Mouse (Mus musculus): ENCODE results near the gene Egfem1. TPM values are rescaled to one million over a fixed set of nuclear protein-coding genes. Genes with fewer than 3 reads are reported as not detected.

Egfem1 gene
- under 1 TPM in 1 of 2 experiments, not detected in 1; 0.08 TPM for total RNA-seq (2021)
- long read RNA-seq, experiment 1: 0 reads
- long read RNA-seq, experiment 2: 0 reads

DNA sequence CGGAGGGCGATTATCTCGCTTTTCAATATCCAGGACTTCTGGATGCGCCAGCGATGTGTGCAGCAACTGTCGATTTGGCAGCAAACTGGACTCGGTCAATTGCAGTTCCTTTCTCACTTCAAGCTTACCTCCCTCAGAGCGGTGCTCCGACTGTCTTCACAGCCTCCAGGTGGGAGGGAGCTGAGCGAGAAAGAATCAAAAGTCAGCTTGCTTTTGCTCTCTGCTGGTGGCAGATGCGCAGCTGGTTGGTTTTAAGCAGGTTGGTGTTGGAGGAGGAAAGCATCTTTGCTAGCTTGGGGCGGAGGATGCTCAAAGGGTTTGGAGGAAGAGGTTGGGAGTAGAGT is at the start of gene Egfem1:
TSS of gene Egfem1 (plus strand) at position 72 of the 344 bp plus-strand sequence.
- DNase-seq: no peak

DNA sequence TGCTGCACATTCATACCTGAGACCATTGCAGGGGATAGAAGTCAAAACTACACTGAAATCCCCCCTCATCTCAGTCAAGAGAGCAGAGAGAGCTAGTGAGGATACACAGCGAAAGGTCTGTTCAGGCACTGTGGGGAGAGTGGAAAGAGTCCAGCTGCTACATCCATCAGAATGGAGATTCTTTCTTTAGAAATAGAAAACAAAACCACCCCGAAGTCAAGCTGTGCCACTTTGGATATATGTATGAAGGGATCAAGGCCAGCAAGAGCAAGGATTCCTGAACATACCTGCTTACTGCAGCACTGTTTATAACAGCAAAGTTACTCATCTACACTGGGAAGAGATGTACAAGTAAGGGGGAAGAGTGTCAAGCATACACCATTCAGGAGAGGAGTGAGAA is 48.7 kb upstream of the Egfem1 start:
- intact Hi-C loops (cut with DNase I): no loop called here
- TF ChIP-seq CTCF (IDR thresholded peaks at IDR 0.05): no peak
- Histone ChIP-seq H3K27ac (no peak overlapping the region), H3K4me3 (no peak overlapping the region)
- DNase-seq: no peak

More for the DNA sequence above, at the start of gene Egfem1:
- no peak within 1 kb of the TSS for H3K27ac ChIP-seq
- H3K4me3 ChIP-seq: peak within 1 kb of the TSS; percentile 67
- intact Hi-C loops (cut with DNase I): no loop called here
- TF ChIP-seq CTCF (IDR thresholded peaks at IDR 0.05): no peak

DNA sequence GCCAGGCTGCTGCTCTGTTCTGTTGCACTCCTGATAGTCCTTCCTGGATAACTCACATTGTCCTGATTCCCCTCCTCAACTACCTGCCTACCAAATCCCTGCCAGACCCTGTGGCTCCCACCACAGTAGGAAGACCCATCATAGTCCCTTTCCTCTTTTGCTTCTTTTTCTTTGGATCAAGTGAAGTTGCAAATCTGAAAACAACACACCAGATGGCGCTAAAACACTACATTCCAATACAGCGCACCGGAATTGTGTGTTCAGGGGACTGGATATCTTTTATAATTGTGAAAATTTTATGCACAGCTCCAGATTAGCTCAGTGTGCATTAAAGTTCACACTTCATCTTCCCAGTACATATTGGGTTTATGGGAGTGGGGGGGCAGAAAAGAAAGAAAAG is 45.7 kb upstream of the Egfem1 start:
- no peak for DNase-seq

DNA sequence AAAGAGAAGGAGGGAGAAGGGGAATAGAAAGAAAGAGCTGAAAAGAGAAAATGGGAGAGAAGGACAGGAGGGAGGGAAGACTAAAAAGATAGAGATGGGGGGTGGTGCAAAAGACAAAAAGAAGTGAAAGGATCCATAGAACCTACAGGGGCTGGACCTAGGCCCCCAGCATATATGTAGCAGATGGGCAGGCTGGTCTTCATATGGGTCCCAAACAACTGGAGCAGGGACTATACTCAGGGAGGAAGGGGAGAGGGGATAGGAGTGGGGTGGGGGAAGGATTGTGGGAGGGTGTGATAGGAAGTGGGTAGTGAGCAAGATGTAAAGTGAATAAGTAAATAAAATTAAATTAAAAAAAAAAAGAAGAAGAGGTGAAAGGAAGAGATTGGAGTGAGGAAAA is 45.2 kb upstream of the Egfem1 start:
- no peak overlapping the region for H3K4me3 ChIP-seq
- no peak for TF ChIP-seq CTCF (IDR thresholded peaks at IDR 0.05)
- no peak for DNase-seq
- intact Hi-C loops (cut with DNase I): loop anchor here (5.0 kb wide), 1 partner anchor 691 kb away; no protein-coding TSS in a partner anchor
- no peak overlapping the region for H3K27ac ChIP-seq

More for the DNA sequence above, 45.7 kb upstream of the Egfem1 start:
- TF ChIP-seq CTCF (IDR thresholded peaks at IDR 0.05): peak; percentile 69
- Histone ChIP-seq H3K4me3 (no peak overlapping the region), H3K27ac (no peak overlapping the region)
- intact Hi-C loops (cut with DNase I): loop anchor here (5.0 kb wide), 1 partner anchor 691 kb away; no protein-coding TSS in a partner anchor

DNA sequence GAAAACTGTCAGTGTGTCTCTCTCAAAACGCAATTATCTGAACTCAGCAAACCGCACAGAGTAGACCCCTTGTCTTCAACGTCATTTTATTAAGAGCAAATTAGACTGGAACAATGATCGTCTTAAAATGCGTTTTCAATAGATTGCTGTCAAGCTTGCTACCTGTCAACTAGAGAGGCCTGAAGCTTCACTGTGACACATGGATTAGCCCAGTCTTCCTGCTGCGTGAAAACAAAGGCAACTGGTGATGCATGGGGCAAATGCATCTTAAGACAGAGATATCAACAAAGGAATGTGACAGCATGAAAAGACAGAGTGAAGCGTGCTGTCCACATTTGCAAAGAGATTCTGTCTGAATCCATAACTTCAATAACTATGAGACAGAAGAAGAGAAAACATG is 41.8 kb upstream of the Egfem1 start:
- DNase-seq: no peak
- H3K4me3 ChIP-seq: no peak overlapping the region
- intact Hi-C loops (cut with DNase I): no loop called here
- TF ChIP-seq CTCF (IDR thresholded peaks at IDR 0.05): no peak
- no peak overlapping the region for H3K27ac ChIP-seq

DNA sequence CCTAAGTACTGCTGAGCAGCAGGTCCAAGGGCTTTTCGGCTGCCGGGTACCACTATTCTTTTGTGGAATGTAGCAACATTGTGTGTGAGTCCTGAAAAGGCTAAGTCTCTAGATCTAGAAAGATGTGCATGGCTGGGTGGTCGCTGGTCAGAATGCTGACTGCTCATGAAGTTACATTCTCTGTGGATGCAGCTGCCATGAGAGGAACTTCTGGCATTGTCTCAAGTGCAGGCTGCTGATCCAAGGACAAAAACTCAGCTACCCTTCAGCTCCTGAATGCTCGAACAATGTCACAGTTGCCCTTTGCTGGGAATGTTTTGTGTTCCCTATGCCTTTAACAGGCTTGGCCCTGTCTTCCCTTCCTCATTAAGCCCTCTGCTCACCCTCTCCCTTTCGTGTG is 35.5 kb upstream of the Egfem1 start:
- intact Hi-C loops (cut with DNase I): no loop called here
- Histone ChIP-seq H3K4me3 (no peak overlapping the region), H3K27ac (no peak overlapping the region)
- no peak for DNase-seq
- TF ChIP-seq CTCF (IDR thresholded peaks at IDR 0.05): no peak

DNA sequence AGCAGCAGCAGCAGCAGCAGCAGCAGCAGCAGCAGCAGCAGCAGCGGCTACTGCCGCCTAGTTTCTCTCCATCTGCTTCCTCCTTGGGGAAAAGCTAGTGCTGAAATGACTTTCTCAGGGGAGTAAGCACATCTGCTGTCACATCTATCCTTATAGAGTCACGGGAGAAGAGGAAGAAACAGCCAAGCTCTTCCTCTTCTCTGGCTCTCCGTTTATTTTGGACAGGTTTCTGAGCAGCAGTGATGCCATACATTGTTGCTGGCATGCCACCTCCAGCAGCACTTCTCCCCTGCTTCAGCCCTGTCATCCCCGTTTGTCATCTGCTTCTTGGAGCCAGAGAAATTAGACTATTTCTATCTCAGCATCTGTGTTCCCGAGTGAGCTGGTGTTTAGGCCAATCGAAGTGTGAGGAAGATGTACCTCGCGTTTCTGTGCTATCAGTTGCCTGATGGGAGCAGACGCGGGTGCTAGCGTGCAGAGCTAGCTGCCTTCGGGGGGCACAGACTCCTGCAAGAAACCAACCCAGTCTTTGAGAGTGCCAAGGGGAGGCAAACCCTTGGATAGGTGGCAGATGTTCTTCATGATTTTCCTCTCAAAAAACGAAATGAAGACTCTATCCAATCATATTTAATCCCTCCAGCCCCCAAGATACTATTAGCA is 34.4 kb upstream of the Egfem1 start:
- DNase-seq: no peak
- no peak overlapping the region for H3K27ac ChIP-seq
- intact Hi-C loops (cut with DNase I): no loop called here
- no peak for TF ChIP-seq CTCF (IDR thresholded peaks at IDR 0.05)
- no peak overlapping the region for H3K4me3 ChIP-seq

DNA sequence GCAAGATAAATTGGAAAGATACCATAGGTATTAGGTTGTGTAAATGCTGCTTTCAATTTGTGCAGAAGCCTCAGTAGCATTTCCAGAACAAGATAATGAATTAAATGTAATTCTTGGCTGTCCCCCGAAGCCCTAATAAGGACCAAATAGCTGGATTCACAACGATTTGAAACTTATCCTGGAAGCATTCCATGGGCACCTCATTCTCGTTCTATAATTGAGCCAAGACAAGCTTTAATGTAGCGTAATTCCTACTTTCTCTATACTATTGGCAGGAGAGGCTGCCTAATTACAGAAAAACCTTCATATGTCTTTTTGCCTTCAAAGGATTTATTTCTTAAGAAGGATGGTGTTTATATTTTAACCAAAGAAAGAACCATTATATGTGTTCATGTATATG is 18.7 kb upstream of the Egfem1 start:
- intact Hi-C loops (cut with DNase I): no loop called here
- TF ChIP-seq CTCF (IDR thresholded peaks at IDR 0.05): no peak
- H3K4me3 ChIP-seq: no peak overlapping the region
- no peak for DNase-seq
- H3K27ac ChIP-seq: no peak overlapping the region

DNA sequence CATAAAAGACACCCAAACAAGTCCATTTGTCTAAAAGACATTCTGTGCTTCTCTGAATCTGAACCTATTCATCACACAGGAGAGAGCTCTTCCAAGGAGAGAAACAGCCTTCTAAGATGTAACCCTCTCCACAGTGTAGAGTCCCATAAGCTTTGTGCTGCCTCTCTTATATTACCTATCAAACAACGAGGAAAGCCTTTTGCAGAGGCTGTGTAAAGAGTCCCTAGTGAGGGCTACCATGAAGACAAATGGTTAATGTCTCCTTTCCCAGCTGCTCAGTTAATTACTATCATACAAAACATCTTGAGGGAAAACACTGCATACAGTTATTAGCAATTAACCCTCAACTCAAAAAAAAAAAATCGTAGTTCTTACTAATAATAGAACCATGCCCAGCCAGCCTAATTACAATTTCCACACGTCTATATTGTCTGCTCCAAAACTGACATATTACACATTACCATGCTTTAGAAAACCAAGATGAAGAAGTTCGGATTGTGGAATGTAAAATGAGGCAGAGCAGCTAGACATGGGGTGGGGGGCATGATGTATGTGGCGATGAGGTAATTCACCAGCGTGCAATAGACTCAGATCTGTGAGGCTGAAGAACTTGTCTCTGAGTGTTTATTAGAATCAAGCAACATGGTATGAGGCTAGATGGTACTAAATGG is 13.3 kb upstream of the Egfem1 start:
- no peak overlapping the region for H3K4me3 ChIP-seq
- no peak for TF ChIP-seq CTCF (IDR thresholded peaks at IDR 0.05)
- DNase-seq: no peak
- no peak overlapping the region for H3K27ac ChIP-seq
- intact Hi-C loops (cut with DNase I): no loop called here

DNA sequence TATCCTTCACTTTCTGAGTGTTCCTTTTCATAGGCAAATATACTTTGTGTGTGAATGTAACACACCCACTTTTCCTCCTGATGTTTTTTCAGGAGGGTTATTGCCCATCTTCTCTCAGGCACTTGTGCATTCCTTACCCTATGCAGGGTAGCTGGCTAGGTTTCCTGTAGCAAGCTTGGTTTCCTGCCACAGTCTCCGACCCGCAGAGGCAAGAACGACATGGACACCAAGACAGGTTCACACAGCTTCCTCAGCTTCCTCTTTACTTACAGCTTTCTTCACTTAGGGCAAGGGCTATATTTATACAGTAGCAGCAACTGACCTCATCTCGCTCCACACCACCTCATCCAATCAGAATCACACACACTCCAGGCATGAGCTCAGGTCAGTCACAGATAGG is 10.5 kb upstream of the Egfem1 start:
- no peak for DNase-seq
- TF ChIP-seq CTCF (IDR thresholded peaks at IDR 0.05): no peak

DNA sequence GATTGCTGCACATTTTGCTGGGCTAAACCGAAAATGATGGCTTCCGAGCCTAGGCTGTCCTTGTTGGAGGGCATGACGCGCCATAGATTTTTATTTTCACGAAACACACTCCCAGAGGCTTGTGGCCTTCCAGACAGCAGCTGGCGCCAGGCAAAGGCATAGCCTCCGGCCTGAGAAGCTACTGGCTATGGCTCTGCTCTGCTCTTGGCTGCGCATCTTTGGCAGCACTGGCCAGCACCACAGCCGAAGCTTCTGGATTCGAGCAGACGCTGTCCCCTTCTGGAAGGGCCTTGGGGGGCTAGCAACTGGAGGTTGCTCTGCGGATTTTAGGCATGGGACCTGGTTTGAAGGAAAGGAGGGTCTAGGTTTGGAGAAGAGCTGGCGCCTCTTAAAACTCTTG is 306 bp upstream of the Egfem1 start:
- TF ChIP-seq CTCF (IDR thresholded peaks at IDR 0.05): no peak
- H3K27ac ChIP-seq: no peak overlapping the region
- no peak overlapping the region for H3K4me3 ChIP-seq
- intact Hi-C loops (cut with DNase I): no loop called here
- peak; percentile 12 for DNase-seq

More for the DNA sequence above, 10.5 kb upstream of the Egfem1 start:
- Histone ChIP-seq H3K4me3 (no peak overlapping the region), H3K27ac (no peak overlapping the region)
- intact Hi-C loops (cut with DNase I): no loop called here

DNA sequence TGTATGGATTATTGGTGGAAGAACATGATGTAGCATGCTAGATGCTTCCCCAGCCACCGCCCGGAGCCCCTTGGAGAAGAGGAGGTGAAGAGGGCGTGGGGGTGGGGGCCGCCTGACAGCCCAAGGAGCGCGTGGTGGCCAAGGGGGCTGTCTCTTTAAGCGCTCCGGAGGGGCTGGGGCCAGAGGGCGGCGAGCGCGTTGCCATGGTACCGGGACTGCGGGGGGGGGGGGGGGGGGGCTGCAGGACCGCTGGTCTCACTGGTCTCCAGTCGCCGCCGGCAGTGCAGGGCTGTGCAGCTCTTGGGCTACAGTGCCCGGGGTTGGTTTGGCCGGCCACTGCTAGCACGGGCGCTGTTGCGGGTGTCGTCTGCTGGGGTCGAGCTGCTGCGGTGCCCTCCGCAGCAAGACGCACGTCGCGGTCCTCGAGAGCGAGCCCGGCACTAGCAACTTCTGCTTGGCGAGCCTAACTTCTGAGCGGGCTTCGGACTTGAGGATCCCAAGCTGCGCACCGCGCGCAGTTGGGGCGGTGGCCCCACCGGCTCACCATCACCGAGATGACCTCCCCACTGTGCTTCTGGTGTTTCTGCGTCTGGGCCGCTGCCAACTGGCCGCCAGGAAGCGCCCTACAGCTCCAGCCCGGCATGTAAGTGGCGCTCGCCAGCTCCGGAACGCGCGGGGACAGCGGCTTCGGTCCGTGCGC is 623 bp downstream of the Egfem1 start:
- no peak overlapping the region for H3K27ac ChIP-seq
- DNase-seq: peak; percentile 24
- intact Hi-C loops (cut with DNase I): no loop called here
- H3K4me3 ChIP-seq: peak overlapping the region; percentile 67
- TF ChIP-seq CTCF (IDR thresholded peaks at IDR 0.05): no peak

DNA sequence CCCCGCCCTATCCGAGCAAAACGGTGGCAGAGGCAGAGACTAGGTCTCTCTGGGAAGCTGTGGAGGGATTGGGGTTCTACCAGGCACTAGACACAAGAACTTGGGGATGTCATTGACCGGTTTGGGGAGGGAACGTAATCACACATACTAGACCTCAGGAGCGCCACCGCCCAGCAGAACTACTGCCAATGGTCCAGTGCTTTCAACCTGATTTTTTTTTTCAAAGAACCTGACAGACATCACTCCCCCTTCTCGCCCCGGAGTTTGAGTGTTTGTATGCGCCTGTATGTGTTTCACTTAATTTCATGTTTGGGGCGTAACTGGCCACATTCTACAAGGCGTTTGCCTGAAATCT is 1.1 kb downstream of the Egfem1 start:
- TF ChIP-seq CTCF (IDR thresholded peaks at IDR 0.05): no peak
- no peak for DNase-seq
- intact Hi-C loops (cut with DNase I): no loop called here
- Histone ChIP-seq H3K27ac (no peak overlapping the region), H3K4me3 (peak overlapping the region; percentile 67)

Data from gastrocnemius, adult 2 months (tissue).